Mouse (Mus musculus): ENCODE measurements at regions not wholly inside any gene's neighbourhood (a gene's known extent, or its start where the extent isn't known, plus 50 kb on each side); places are given as distances from the start of the nearest gene placed in this dataset.

DNA sequence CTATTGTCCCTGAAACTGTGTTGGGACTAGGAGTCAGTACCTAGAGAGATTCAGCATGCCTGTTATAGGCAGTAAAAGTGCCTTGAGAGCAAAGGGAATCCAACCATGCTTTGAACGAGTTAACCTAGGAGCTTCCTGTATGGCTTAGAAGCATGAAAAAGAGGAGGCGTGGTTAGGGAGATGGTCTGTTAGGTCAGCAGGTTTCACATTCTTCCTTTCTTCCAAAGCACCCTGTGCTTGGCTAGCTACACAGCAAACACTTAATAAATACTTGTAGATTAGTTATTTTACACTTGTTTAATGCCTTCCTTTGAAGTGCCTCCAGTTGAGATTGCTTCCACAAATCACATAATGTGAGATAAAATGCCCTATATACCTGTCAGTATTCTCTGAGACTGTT, 284.9 kb upstream of the Adgra3 start:
- no peaks in the 10 kb centered on the region for H3K4me1 ChIP-seq (replicated peaks)
- no peaks in the 10 kb centered on the region for H3K36me3 ChIP-seq
- H3K9ac ChIP-seq, result no peak overlapping the region
- H3K4me2 ChIP-seq, result no peak overlapping the region
- H3K9me3 ChIP-seq (replicated peaks), result no peaks in the 10 kb centered on the region
- WGBS, result 62% methylated on average over 2 of the region's 2 CpGs
- H3K27ac ChIP-seq (ENCODE audit: poor library complexity, severe bottlenecking), result no peak overlapping the region
- no peak for ATAC-seq (ENCODE audit: insufficient number of reproducible peaks, low FRiP score)
- H3K4me3 ChIP-seq, result no peak overlapping the region
- H3K27me3 ChIP-seq (replicated peaks), result no peaks in the 10 kb centered on the region

DNA sequence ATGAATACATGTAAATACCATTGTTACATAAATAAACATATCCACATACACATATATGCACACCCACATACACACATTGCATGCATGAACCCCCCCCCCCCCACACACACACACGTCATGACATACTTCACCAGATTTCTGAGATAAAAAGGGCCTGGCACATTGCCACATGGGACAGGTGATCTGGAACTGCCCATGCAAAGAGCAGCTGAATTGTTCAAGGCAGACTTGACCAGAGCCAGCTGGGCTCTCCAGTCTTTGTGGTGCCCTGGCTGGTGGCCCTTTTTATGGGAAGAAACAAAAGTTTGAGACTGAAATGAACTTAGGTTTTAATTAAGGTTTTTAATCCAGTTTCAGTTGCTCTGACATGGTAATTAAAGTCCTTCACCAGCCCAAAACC, 250.7 kb upstream of the Adgra3 start:
- WGBS, result 54% methylated on average over 1 of the region's 1 CpGs
- Histone ChIP-seq H3K4me1 (replicated peaks) (no peaks in the 10 kb centered on the region), H3K4me2 (no peak overlapping the region), H3K9me3 (replicated peaks) (no peaks in the 10 kb centered on the region), H3K36me3 (no peaks in the 10 kb centered on the region), H3K27ac (ENCODE audit: poor library complexity, severe bottlenecking) (no peak overlapping the region), H3K27me3 (replicated peaks) (no peaks in the 10 kb centered on the region), H3K4me3 (no peak overlapping the region), H3K9ac (no peak overlapping the region)
- no peak for ATAC-seq (ENCODE audit: insufficient number of reproducible peaks, low FRiP score)

DNA sequence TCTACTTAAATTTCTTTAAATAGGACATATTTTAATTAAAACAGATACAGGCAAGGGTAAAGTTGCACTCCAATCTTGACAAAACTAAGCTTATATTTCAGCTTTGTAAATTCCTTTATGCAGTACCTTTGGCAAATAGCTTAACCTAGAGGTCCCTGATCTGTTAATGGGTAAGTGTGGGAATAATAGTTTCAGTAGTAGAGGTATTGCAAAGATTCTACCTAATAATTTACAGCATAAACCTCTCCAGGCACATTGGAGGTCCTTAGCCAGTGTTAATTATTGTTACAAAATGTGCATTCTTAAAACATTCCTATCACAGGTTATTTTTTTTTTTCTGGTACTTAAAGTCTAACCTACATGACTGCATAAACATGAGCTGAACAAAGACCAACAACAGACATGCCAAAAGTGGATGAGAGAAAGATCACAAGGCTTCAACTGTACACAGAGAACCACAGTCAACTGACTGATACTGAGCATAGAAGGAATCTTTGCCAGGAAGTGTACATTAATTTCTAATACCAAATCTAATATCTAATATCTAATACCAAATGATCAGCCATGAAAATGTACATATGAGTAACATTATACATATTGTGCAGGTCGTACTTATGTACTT, 245.2 kb upstream of the Adgra3 start:
- 67% methylated on average over 1 of the region's 1 CpGs for WGBS
- no peak for ATAC-seq (ENCODE audit: insufficient number of reproducible peaks, low FRiP score)
- H3K4me3 ChIP-seq, result no peak overlapping the region
- no peaks in the 10 kb centered on the region for H3K36me3 ChIP-seq
- no peaks in the 10 kb centered on the region for H3K27me3 ChIP-seq (replicated peaks)
- no peaks in the 10 kb centered on the region for H3K4me1 ChIP-seq (replicated peaks)
- H3K9me3 ChIP-seq (replicated peaks), result no peaks in the 10 kb centered on the region
- no peak overlapping the region for H3K4me2 ChIP-seq
- no peak overlapping the region for H3K27ac ChIP-seq (ENCODE audit: poor library complexity, severe bottlenecking)
- H3K9ac ChIP-seq, result no peak overlapping the region

DNA sequence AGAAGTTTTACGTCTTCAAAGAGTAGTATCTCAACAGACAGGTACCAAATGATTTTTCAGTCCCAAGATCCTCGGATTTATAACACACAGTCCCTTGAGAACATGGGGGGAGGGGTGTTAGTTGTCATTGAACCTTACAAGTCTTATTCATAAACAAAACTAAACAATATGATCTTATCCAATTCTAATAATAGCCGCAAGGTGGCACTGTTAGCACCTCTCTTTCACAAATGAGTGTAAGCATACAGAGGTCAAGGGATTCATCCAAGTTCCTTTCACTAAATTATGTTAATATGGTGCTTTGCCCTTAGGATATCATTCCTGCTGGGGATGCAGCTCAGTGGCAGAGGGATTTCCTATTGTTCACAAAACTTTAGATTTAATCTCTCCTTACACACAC, 235.0 kb upstream of the Adgra3 start:
- 52% methylated on average over 3 of the region's 3 CpGs for WGBS

DNA sequence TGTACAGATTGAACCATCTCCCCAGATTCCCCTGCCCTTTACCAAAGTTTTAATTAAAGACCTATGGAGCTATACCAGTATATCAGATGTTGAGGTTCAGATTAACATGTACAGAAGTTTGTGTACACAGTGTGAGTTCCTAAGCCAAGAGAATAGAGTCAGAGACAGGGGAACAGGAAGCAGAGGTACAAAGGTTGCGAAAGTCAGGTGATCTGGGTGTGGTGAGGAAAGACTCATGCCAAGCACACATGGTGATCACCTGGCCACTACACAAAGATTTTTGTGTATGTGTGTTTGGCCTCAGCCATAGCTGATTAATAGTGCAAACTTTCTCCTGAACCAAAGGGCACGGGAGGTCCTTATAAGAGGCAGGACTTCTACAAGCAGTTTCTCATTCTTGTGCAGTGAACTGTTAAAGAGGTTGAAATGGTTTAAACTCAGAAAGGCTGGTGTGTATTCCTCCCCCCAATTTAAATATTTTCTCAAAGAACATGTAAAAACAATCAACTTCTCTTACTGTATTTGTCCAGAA, 232.1 kb upstream of the Adgra3 start:
- H3K9ac ChIP-seq, result no peak overlapping the region
- H3K27ac ChIP-seq (ENCODE audit: poor library complexity, severe bottlenecking), result no peak overlapping the region
- H3K4me1 ChIP-seq (replicated peaks), result no peaks in the 10 kb centered on the region
- H3K4me2 ChIP-seq, result no peak overlapping the region
- WGBS, result 77% methylated on average over 2 of the region's 2 CpGs
- no peak for ATAC-seq (ENCODE audit: insufficient number of reproducible peaks, low FRiP score)
- no peaks in the 10 kb centered on the region for H3K27me3 ChIP-seq (replicated peaks)
- H3K9me3 ChIP-seq (replicated peaks), result no peaks in the 10 kb centered on the region; the same call in 1 of the 2 replicates
- no peaks in the 10 kb centered on the region for H3K36me3 ChIP-seq
- no peak overlapping the region for H3K4me3 ChIP-seq

More for the DNA sequence above, 235.0 kb upstream of the Adgra3 start:
- H3K27me3 ChIP-seq (replicated peaks), result no peaks in the 10 kb centered on the region
- no peaks in the 10 kb centered on the region; the same call in 1 of the 2 replicates for H3K9me3 ChIP-seq (replicated peaks)
- H3K4me2 ChIP-seq, result no peak overlapping the region
- H3K36me3 ChIP-seq, result no peaks in the 10 kb centered on the region
- H3K27ac ChIP-seq (ENCODE audit: poor library complexity, severe bottlenecking), result no peak overlapping the region
- no peak overlapping the region for H3K4me3 ChIP-seq
- H3K4me1 ChIP-seq (replicated peaks), result no peaks in the 10 kb centered on the region
- ATAC-seq (ENCODE audit: insufficient number of reproducible peaks, low FRiP score), result no peak
- no peak overlapping the region for H3K9ac ChIP-seq

DNA sequence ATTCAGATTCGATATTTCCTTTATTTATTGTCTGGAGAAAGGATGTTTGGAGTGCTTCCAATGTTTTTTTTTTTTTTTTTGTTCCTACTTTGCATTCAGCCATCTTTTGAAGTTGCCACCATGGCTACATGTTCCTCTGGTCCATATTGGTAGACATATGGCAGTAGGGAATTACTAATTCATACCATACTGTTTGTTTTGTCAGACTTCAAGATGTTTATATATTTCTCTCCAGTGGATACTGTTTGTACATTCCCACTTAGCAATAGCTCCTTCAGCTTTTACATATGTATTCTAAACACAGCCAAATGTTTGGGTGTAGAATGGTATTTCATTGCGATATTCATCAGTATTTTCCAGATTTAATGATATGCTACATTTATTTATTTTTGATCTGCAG, 201.6 kb upstream of the Adgra3 start:
- H3K27ac ChIP-seq (ENCODE audit: poor library complexity, severe bottlenecking), result no peak overlapping the region
- H3K4me3 ChIP-seq, result no peak overlapping the region
- H3K36me3 ChIP-seq, result no peaks in the 10 kb centered on the region
- H3K27me3 ChIP-seq (replicated peaks), result no peaks in the 10 kb centered on the region
- no peaks in the 10 kb centered on the region for H3K4me1 ChIP-seq (replicated peaks)
- H3K9me3 ChIP-seq (replicated peaks), result no peaks in the 10 kb centered on the region
- WGBS, result 66% methylated on average over 2 of the region's 2 CpGs
- ATAC-seq (ENCODE audit: insufficient number of reproducible peaks, low FRiP score), result no peak
- no peak overlapping the region for H3K4me2 ChIP-seq
- H3K9ac ChIP-seq, result no peak overlapping the region

DNA sequence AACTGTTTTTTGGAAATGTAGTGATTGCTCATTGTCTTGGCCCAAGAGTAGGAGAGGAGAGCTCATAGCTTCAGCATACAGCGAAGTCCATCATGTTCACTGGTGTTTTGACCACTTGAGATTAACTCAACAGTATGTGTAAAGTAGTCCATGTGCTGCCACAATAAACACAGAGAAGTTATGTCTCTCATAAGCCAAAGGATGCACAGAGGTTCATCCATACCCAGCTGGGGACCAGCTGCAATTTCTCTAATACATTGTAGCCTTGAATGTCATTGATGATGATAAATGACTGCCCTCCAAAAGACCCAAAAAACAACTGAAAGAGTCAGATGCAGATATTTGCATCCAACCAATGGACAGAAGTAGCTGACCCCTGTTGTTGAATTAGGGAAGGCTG, 199.2 kb upstream of the Adgra3 start:
- no peak overlapping the region for H3K4me2 ChIP-seq
- no peaks in the 10 kb centered on the region for H3K36me3 ChIP-seq
- H3K9me3 ChIP-seq (replicated peaks), result no peaks in the 10 kb centered on the region
- no peak overlapping the region for H3K4me3 ChIP-seq
- no peaks in the 10 kb centered on the region for H3K4me1 ChIP-seq (replicated peaks)
- H3K27me3 ChIP-seq (replicated peaks), result no peaks in the 10 kb centered on the region
- ATAC-seq (ENCODE audit: insufficient number of reproducible peaks, low FRiP score), result no peak
- 88% methylated on average over 1 of the region's 1 CpGs for WGBS
- no peak overlapping the region for H3K9ac ChIP-seq
- no peak overlapping the region for H3K27ac ChIP-seq (ENCODE audit: poor library complexity, severe bottlenecking)

DNA sequence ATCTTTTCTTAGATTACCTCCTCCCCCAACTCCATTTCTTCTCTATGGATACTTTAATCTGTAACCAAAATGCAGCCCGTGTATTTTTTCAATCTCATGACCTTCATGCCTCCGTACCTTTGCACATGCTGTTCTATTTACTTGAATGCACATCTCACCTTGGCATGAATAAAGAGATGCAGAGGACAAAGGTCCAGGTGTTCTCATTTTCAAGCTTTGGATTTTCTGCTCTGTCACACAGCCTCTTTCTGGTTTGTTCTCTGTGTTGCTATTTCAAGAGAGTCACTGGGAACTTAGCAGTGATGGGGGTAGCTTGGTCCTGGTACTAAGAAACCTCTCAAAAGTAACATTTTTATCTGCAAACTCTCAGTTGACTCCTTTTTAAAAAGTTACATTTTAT, 175.3 kb upstream of the Adgra3 start:
- no peaks in the 10 kb centered on the region for H3K9me3 ChIP-seq (replicated peaks)
- 86% methylated on average over 2 of the region's 2 CpGs for WGBS
- no peak for ATAC-seq (ENCODE audit: insufficient number of reproducible peaks, low FRiP score)
- no peaks in the 10 kb centered on the region for H3K4me1 ChIP-seq (replicated peaks)
- no peak overlapping the region for H3K9ac ChIP-seq
- H3K4me2 ChIP-seq, result no peak overlapping the region
- no peak overlapping the region for H3K4me3 ChIP-seq
- no peaks in the 10 kb centered on the region for H3K27me3 ChIP-seq (replicated peaks)
- no peak overlapping the region for H3K27ac ChIP-seq (ENCODE audit: poor library complexity, severe bottlenecking)
- no peaks in the 10 kb centered on the region for H3K36me3 ChIP-seq

DNA sequence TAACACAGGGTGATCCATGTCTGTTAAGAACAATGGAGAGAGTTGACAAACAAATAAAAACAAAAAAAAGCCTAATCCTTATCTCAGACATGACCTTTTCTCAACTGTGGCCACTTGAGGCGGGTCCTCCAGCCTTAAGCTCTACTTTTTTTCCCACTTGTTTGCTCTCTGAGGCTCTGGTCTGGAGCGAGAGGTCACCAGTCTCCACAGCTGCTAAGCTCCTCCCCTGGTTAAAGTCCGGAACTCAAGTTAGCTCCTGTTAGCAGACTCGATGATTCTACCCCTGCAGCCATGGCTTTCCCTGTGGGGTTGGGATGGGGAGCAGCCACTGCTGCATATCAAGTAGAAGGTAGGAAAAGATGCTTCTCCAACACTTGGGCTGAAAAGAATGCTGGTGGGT, 158.2 kb upstream of the Adgra3 start:
- Histone ChIP-seq H3K4me2 (no peak overlapping the region), H3K4me3 (no peak overlapping the region)

DNA sequence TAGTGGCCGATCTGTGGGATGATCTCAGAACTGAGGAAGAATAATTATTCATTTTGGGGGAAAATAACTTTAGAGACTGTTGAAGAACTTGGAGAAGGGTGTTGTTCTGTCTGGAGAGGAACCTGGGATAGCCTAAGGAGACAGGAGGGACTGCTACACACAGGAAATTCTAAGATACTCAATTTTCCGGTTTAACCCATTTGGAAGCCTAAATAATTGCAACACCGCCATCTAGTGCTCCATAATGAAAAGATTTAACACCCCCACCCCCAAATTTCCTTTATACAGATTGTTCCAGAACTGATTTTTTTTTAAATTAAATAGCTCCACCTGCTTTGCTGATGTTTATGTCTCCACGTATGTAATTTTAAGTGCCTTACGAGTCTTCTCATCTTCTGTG, 157.2 kb upstream of the Adgra3 start:
- Histone ChIP-seq H3K9ac (no peak overlapping the region), H3K27me3 (replicated peaks) (no peaks in the 10 kb centered on the region), H3K9me3 (replicated peaks) (no peaks in the 10 kb centered on the region), H3K36me3 (no peaks in the 10 kb centered on the region), H3K4me3 (no peak overlapping the region), H3K4me2 (no peak overlapping the region), H3K4me1 (replicated peaks) (no peaks in the 10 kb centered on the region), H3K27ac (ENCODE audit: poor library complexity, severe bottlenecking) (no peak overlapping the region)
- WGBS, result 38% methylated on average over 5 of the region's 5 CpGs
- no peak for ATAC-seq (ENCODE audit: insufficient number of reproducible peaks, low FRiP score)

More for the DNA sequence above, 158.2 kb upstream of the Adgra3 start:
- Histone ChIP-seq H3K36me3 (no peaks in the 10 kb centered on the region), H3K27ac (ENCODE audit: poor library complexity, severe bottlenecking) (no peak overlapping the region), H3K9ac (no peak overlapping the region), H3K4me1 (replicated peaks) (no peaks in the 10 kb centered on the region), H3K27me3 (replicated peaks) (no peaks in the 10 kb centered on the region), H3K9me3 (replicated peaks) (no peaks in the 10 kb centered on the region)
- ATAC-seq (ENCODE audit: insufficient number of reproducible peaks, low FRiP score), result no peak
- WGBS, result 27% methylated on average over 4 of the region's 4 CpGs

DNA sequence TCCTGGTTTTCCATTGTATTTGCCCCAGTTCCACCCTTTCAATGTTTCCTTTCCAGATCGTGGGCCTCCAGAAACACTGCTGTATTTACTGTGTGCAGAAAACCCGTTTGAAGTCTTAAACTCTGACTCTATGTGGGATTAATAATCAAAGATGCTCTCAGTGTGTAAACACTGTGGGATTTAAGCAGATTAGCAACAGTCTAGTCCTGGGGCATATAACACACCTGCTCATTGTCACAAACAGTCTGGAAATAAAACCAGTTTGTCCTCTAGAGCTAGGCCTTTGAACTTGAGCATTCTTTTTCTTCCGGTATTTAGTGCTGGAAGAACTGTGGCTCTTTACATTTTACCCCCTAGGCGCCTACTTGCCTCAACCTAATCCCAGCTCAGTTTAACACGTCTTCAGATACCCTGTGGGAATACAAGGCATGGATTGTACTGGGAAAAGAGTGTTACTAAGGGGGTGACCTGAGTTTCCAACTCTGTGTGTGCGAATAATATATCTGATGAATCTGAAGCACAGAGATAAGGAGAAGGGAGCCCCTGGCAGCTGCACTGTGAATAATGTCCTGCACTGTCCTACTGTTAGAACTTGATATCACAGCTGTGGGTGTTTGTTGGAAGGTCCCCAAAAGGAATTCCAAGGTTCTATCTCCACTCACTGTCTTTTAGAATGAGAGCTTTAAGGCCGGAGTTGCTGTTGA, 143.7 kb upstream of the Adgra3 start:
- H3K27me3 ChIP-seq (replicated peaks), result no peaks in the 10 kb centered on the region
- H3K9me3 ChIP-seq (replicated peaks), result no peaks in the 10 kb centered on the region
- ATAC-seq (ENCODE audit: insufficient number of reproducible peaks, low FRiP score), result no peak
- WGBS, result 54% methylated on average over 7 of the region's 7 CpGs
- H3K36me3 ChIP-seq, result no peaks in the 10 kb centered on the region
- H3K4me1 ChIP-seq (replicated peaks), result no peaks in the 10 kb centered on the region
- no peak overlapping the region for H3K27ac ChIP-seq (ENCODE audit: poor library complexity, severe bottlenecking)
- H3K4me2 ChIP-seq, result no peak overlapping the region
- no peak overlapping the region for H3K9ac ChIP-seq
- H3K4me3 ChIP-seq, result no peak overlapping the region

DNA sequence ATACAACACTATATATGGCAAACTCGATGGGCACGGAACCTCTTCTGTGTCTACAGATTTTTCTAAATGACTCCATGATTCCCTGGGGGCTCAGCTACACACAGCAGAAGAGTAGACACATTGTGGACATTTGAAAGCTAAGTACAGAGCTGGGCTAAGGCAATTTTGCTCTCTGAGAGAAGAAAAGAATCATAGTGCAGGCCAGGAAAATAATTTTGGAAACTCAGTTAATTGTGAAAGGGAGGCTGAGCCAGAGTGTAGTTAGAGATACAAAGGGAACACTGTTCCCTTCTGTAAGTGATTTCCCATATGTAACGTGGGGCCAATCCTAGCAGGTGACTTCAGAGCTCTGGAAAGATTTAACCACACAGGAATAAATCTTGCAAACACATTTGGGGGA, 137.6 kb upstream of the Adgra3 start:
- no peak for ATAC-seq (ENCODE audit: insufficient number of reproducible peaks, low FRiP score)
- Histone ChIP-seq H3K4me3 (no peak overlapping the region), H3K9ac (no peak overlapping the region), H3K36me3 (no peaks in the 10 kb centered on the region), H3K4me2 (no peak overlapping the region), H3K9me3 (replicated peaks) (no peaks in the 10 kb centered on the region), H3K27me3 (replicated peaks) (no peaks in the 10 kb centered on the region), H3K4me1 (replicated peaks) (no peaks in the 10 kb centered on the region), H3K27ac (ENCODE audit: poor library complexity, severe bottlenecking) (no peak overlapping the region)
- 76% methylated on average over 3 of the region's 3 CpGs for WGBS

Measured in heart, embryonic 12.5 days (tissue).